8 mouse cellular contexts compared by ENCODE assay signal in the genomic region with DNA sequence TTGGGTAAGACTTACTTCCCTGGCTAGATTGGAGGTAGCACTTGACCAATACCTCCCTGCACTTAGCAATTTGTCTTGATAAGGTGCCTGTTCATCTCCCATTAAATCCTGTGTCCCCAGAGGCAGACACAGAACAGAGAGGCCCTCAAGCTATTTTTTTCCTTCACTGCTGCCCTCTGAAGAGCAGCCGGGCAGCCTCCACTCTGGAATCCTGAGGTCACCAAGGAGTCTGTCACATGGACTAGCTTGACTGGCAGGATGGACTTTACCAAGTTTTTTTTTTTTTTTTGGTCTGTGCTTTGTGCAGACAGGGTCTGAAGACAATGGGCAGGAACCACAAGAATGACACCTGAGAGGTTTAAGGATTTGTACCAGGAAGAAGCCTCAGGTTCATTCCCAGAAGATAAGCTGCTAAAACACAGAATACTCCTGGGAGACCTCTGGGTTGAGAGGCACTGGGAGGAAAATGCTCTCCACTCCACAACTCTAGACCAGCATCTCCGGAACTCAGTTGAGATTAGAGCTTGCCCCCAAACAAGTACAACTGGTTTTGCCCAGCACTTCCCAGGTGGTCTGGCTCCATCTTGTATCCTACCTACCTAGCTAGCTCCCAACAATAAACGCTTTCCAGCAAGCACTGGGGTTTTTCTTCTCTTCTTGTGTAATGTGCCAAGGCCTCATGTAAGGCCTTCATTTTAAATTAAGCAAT. TPM values are rescaled to one million over a fixed set of nuclear protein-coding genes. Genes with fewer than 3 reads are reported as not detected.
A peak's percentile ranks its signal among the peaks of the same experiment; 100 is the strongest.
DNase-seq lines count a peak whose midpoint lies in the region; ATAC-seq and TF ChIP-seq lines count a peak whose summit lies in the region.

No protein-coding gene starts in this region.

- no peaks in the 10 kb centered on the region; the same call in 1 of the 2 replicates for H3K36me3 ChIP-seq in heart, postnatal 0 days (replicated peaks; ENCODE audit: control insufficient read depth, insufficient read depth, low read length)
- 0 out of 2 replicates have a peak, but pooled peaks cover 5% of the 10 kb centered on the region for H3K36me3 ChIP-seq in intestine, embryonic 14.5 days (ENCODE audit: control insufficient read depth, insufficient read depth, low read length)
- no peaks in the 10 kb centered on the region for H3K36me3 ChIP-seq in midbrain, embryonic 16.5 days (ENCODE audit: control insufficient read depth, insufficient read depth, low read length)

- 17% methylated on average over 3 of the region's 3 CpGs for WGBS in heart, postnatal 0 days
- WGBS in intestine, embryonic 14.5 days: 19% methylated on average over 3 of the region's 3 CpGs
- WGBS in midbrain, embryonic 16.5 days: 36% methylated on average over 3 of the region's 3 CpGs

- no peaks in the 10 kb centered on the region for H3K27me3 ChIP-seq in heart, postnatal 0 days (ENCODE audit: control insufficient read depth, insufficient read depth, low read length)
- H3K27me3 ChIP-seq in intestine, embryonic 14.5 days (replicated peaks; ENCODE audit: control insufficient read depth, insufficient read depth, low read length): no peaks in the 10 kb centered on the region
- no peaks in the 10 kb centered on the region for H3K27me3 ChIP-seq in midbrain, embryonic 16.5 days (ENCODE audit: control insufficient read depth, insufficient read depth, low read depth, low read length)

- peak overlapping the region; percentile 82 for H3K4me2 ChIP-seq in heart, postnatal 0 days (ENCODE audit: low read depth, low read length)
- H3K4me2 ChIP-seq in intestine, embryonic 14.5 days (ENCODE audit: low read length): peak overlapping the region; percentile 90
- H3K4me2 ChIP-seq in midbrain, embryonic 16.5 days (ENCODE audit: low read length): peak overlapping the region; percentile 66

- H3K9me3 ChIP-seq in heart, postnatal 0 days (replicated peaks; ENCODE audit: control insufficient read depth, low read length): no peaks in the 10 kb centered on the region
- no peaks in the 10 kb centered on the region for H3K9me3 ChIP-seq in intestine, embryonic 14.5 days (ENCODE audit: control insufficient read depth, low read length)
- no peaks in the 10 kb centered on the region for H3K9me3 ChIP-seq in midbrain, embryonic 16.5 days (replicated peaks; ENCODE audit: control insufficient read depth, low read length, poor library complexity, severe bottlenecking)

- no peak for ATAC-seq in heart, postnatal 0 days (ENCODE audit: insufficient read depth, low read depth)
- no peak for ATAC-seq in intestine, embryonic 14.5 days (replicated peaks; ENCODE audit: low FRiP score, low TSS enrichment, low read depth)
- ATAC-seq in midbrain, embryonic 16.5 days: no peak

- peak overlapping the region; percentile 68; the same call in 1 of the 2 replicates for H3K27ac ChIP-seq in heart, postnatal 0 days (ENCODE audit: low read depth)
- H3K27ac ChIP-seq in cortical plate, adult 2 months (ENCODE audit: insufficient read depth, low read length): no peak overlapping the region
- H3K27ac ChIP-seq in intestine, embryonic 14.5 days (ENCODE audit: low read depth): peak overlapping the region; percentile 57
- no peak overlapping the region for H3K27ac ChIP-seq in midbrain, embryonic 16.5 days (ENCODE audit: low read length)

- H3K4me3 ChIP-seq in heart, postnatal 0 days (ENCODE audit: low read depth, low read length): peak overlapping the region; percentile 65
- H3K4me3 ChIP-seq in cortical plate, adult 2 months (ENCODE audit: insufficient read depth, low read length): peak overlapping the region; percentile 74
- H3K4me3 ChIP-seq in intestine, embryonic 14.5 days (ENCODE audit: low read depth, low read length): peak overlapping the region; percentile 79
- peak overlapping the region; percentile 79 for H3K4me3 ChIP-seq in midbrain, embryonic 16.5 days (ENCODE audit: low read depth, low read length)

- no peak for TF ChIP-seq EP300 in heart, postnatal 0 days (IDR thresholded peaks at IDR 0.05; ENCODE audit: low read depth)

- no peak for TF ChIP-seq CTCF in heart, postnatal 0 days (IDR thresholded peaks at IDR 0.05; ENCODE audit: low read depth)
- no peak for TF ChIP-seq CTCF in cortical plate, adult 2 months (IDR thresholded peaks at IDR 0.05; ENCODE audit: extremely low read depth, insufficient read depth, low read length)

- peaks cover 11% of the 10 kb centered on the region; the same call in 1 of the 2 replicates for H3K4me1 ChIP-seq in heart, postnatal 0 days (ENCODE audit: control insufficient read depth, insufficient read depth)
- no peaks in the 10 kb centered on the region for H3K4me1 ChIP-seq in cortical plate, adult 2 months (ENCODE audit: control insufficient read depth, insufficient read depth, low read length)
- peaks cover 9% of the 10 kb centered on the region for H3K4me1 ChIP-seq in intestine, embryonic 14.5 days (replicated peaks; ENCODE audit: control insufficient read depth, insufficient read depth, low read length)
- peaks cover 15% of the 10 kb centered on the region for H3K4me1 ChIP-seq in midbrain, embryonic 16.5 days (ENCODE audit: control insufficient read depth, insufficient read depth, low read length)

- no peak for DNase-seq in heart, postnatal 0 days (ENCODE audit: low spot score)
- DNase-seq in heart, adult 8-10 months (ENCODE audit: low spot score): no peak
- no peak for DNase-seq in intestine, embryonic 14.5 days (ENCODE audit: low spot score)
- DNase-seq in MN1 (ENCODE audit: low spot score): no peak
- DNase-seq in ovary, postnatal 36 days (ENCODE audit: low spot score): no peak
- no peak for DNase-seq in left cerebral cortex, adult 11 months (ENCODE audit: low spot score)

- TF ChIP-seq POLR2A in cortical plate, adult 2 months (IDR thresholded peaks at IDR 0.05; ENCODE audit: extremely low read depth, insufficient read depth, low read length): no peak

- H3K9ac ChIP-seq in heart, postnatal 0 days (replicated peaks; ENCODE audit: low read depth, low read length): peak overlapping the region; percentile 55
- H3K9ac ChIP-seq in intestine, embryonic 14.5 days (ENCODE audit: low read length): peak overlapping the region; percentile 59
- peak overlapping the region; percentile 71 for H3K9ac ChIP-seq in midbrain, embryonic 16.5 days (ENCODE audit: low read depth, low read length)

RNA-seq across cellular contexts. Expression of a gene that starts 1.0 kb away (rescaled TPM):
- 262 and 340 TPM in 2 replicates for total RNA-seq in heart, postnatal 0 days (2014; rRNA removed; ENCODE audit: low replicate concordance)
- polyA plus RNA-seq in heart, postnatal 0 days (2015; fragmentation: Nextera tagmentation; extraction: Ambion mirVana): 346 and 351 TPM in 2 replicates
- 100 to 1,000 TPM in 3 of 4 experiments, 10 to 100 TPM in 1; 94.6 to 115 (median 104) TPM for total RNA-seq in heart, adult 8-10 months (2022)
- polyA plus RNA-seq in cortical plate, adult 2 months (2012; rRNA removed): 194 and 219 TPM in 2 replicates
- 400 and 443 TPM in 2 replicates for polyA plus RNA-seq in intestine, embryonic 14.5 days (2014; fragmentation: Nextera tagmentation; extraction: Ambion mirVana)
- 196 and 215 TPM in 2 replicates for polyA plus RNA-seq in midbrain, embryonic 16.5 days (2015; fragmentation: Nextera tagmentation; extraction: Ambion mirVana)

RNA-seq across cellular contexts. Expression of a gene that starts 9.5 kb away (rescaled TPM):
- 48.5 and 70.6 TPM in 2 replicates for total RNA-seq in heart, postnatal 0 days (2014; rRNA removed; ENCODE audit: low replicate concordance)
- 58.0 and 59.4 TPM in 2 replicates for polyA plus RNA-seq in heart, postnatal 0 days (2015; fragmentation: Nextera tagmentation; extraction: Ambion mirVana)
- total RNA-seq in heart, adult 8-10 months (2022): 10 to 100 TPM; 39.4 to 45.2 (median 42.4) TPM
- 23.5 and 23.7 TPM in 2 replicates for polyA plus RNA-seq in cortical plate, adult 2 months (2012; rRNA removed)
- polyA plus RNA-seq in intestine, embryonic 14.5 days (2014; fragmentation: Nextera tagmentation; extraction: Ambion mirVana): 198 and 212 TPM in 2 replicates
- polyA plus RNA-seq in midbrain, embryonic 16.5 days (2015; fragmentation: Nextera tagmentation; extraction: Ambion mirVana): 92.4 and 103 TPM in 2 replicates

RNA-seq across cellular contexts. Expression of a gene that starts 37.0 kb away (rescaled TPM):
- 829 and 887 TPM in 2 replicates for total RNA-seq in heart, postnatal 0 days (2014; rRNA removed; ENCODE audit: low replicate concordance)
- polyA plus RNA-seq in heart, postnatal 0 days (2015; fragmentation: Nextera tagmentation; extraction: Ambion mirVana): 1,674 and 1,711 TPM in 2 replicates
- total RNA-seq in heart, adult 8-10 months (2022): 100 to 1,000 TPM; 202 to 357 (median 299) TPM
- 351 and 357 TPM in 2 replicates for polyA plus RNA-seq in cortical plate, adult 2 months (2012; rRNA removed)
- 1,391 and 1,474 TPM in 2 replicates for polyA plus RNA-seq in intestine, embryonic 14.5 days (2014; fragmentation: Nextera tagmentation; extraction: Ambion mirVana)
- polyA plus RNA-seq in midbrain, embryonic 16.5 days (2015; fragmentation: Nextera tagmentation; extraction: Ambion mirVana): 426 and 452 TPM in 2 replicates

Comparison
In these comparisons a context has a peak if more than half of its experiments do, and no peak if none do; other contexts are left out.
1. H3K27ac ChIP-seq: peak in heart, postnatal 0 days (single experiment) and intestine, embryonic 14.5 days (single experiment); none in cortical plate, adult 2 months (single experiment) and midbrain, embryonic 16.5 days (single experiment).
2. Peak in every context shown above with its lines, with median percentiles within 50 percentile points of each other: H3K4me2 ChIP-seq, H3K4me3 ChIP-seq and H3K9ac ChIP-seq.